Mouse (Mus musculus) embryonic fibroblast, embryonic 13.5 days (primary cell): Measurements from ENCODE around the gene Rapgef4.

Experiments
- CTCF ChIP-seq: IDR thresholded peaks from 2 replicates; pipeline ENCODE4 v1.5.1; 2011; ENCODE audit warnings: mild to moderate bottlenecking, control low read depth, low read length, moderate library complexity, borderline replicate concordance; ENCODE audit not compliant: insufficient read depth
- POLR2A ChIP-seq: IDR thresholded peaks from 2 replicates; pipeline ENCODE4 v1.6.1; 2011; ENCODE audit warnings: low read depth, mild to moderate bottlenecking, control low read depth, low read length, moderate library complexity

DNA sequence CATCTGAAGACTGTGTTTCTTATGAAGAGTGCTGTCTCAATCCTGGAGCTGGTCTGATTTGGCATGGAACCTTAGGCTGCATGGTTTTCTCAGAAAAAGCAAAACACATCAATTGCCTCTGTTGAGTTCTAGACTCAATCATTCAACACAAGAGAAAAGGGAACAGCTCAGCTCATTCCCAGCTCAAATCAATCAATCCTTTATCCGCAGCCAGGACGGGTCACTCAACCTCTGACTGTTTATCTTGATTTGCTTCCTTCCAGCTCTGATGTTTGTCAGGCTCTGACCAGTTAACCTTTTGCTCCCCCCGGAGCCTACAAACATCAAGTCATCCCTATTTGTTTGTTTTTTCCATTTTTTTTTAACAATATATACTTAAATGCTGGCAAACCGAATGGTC lies 192.8 kb downstream of the Rapgef4 start:
- TF ChIP-seq CTCF (no peak), POLR2A (no peak)
